Mouse (Mus musculus) kidney, embryonic 15.5 days (tissue): ENCODE data around the gene Nme3. TPM values are rescaled to one million over a fixed set of nuclear protein-coding genes. Genes with fewer than 3 reads are reported as not detected.

Experiments
- ATAC-seq: fragments of 200-750 bp; cut with Nextera tagmentation; replicated peaks from 2 replicates; pipeline ENCODE4 v1.8.0; 2017; ENCODE audit warnings: moderate TSS enrichment; ENCODE audit not compliant: low FRiP score
- H3K27ac ChIP-seq: fragments of 300-500 bp; sonication (generic); 2 replicates; pipeline ENCODE4 v1.5.1; 2015; ENCODE audit warnings: mild to moderate bottlenecking, inconsistent platforms
- H3K27me3 ChIP-seq: fragments of 300-500 bp; sonication (generic); 2 replicates; pipeline ENCODE4 v1.6.1; 2015; ENCODE audit warnings: inconsistent platforms
- H3K36me3 ChIP-seq: fragments of 300-500 bp; sonication (generic); 2 replicates; pipeline ENCODE4 v1.6.1; 2015; ENCODE audit warnings: inconsistent platforms
- H3K4me1 ChIP-seq: fragments of 300-500 bp; sonication (generic); 2 replicates; pipeline ENCODE4 v1.6.1; 2015; ENCODE audit warnings: inconsistent platforms
- H3K4me2 ChIP-seq: fragments of 300-500 bp; sonication (generic); 2 replicates; pipeline ENCODE4 v1.6.1; 2015; ENCODE audit warnings: moderate library complexity, mild to moderate bottlenecking, inconsistent platforms
- H3K4me3 ChIP-seq: fragments of 300-500 bp; sonication (generic); replicated peaks from 2 replicates; pipeline ENCODE4 v1.5.1; 2015; ENCODE audit warnings: mild to moderate bottlenecking, inconsistent platforms
- H3K9ac ChIP-seq: fragments of 300-500 bp; sonication (generic); 2 replicates; pipeline ENCODE4 v1.6.1; 2015; ENCODE audit warnings: mild to moderate bottlenecking, inconsistent platforms
- H3K9me3 ChIP-seq: fragments of 300-500 bp; sonication (generic); replicated peaks from 2 replicates; pipeline ENCODE4 v1.6.1; 2016; ENCODE audit warnings: inconsistent platforms
- WGBS: fragments of 180-500 bp; shearing (Covaris S2); methylation state at CpG from one replicate; pipeline ENCODE4 v1.1.7; 2015; ENCODE audit warnings: mixed read lengths; 5-methylcytosine and 5-hydroxymethylcytosine counted together
- polyA plus RNA-seq: library from polyadenylated mRNA; unstranded; fragments of >200 nt; fragmentation: Nextera tagmentation; extraction: Ambion mirVana; gene quantifications from 2 replicates; pipeline ENCODE4 v1.2.1, GENCODE M21; 2015

The Nme3 gene
- 77.2 and 80.0 TPM in 2 replicates for polyA plus RNA-seq

- peaks cover 41% of the 10 kb centered on the region for H3K4me1 ChIP-seq
- ATAC-seq = peak; percentile 82
- WGBS = 1% methylated on average over 50 of the region's 50 CpGs
- no peaks in the 10 kb centered on the region for H3K27me3 ChIP-seq
- H3K27ac ChIP-seq = peak within 1 kb of the TSS; percentile 91
- peak within 1 kb of the TSS; percentile 97 for H3K4me2 ChIP-seq
- no peaks in the 10 kb centered on the region for H3K9me3 ChIP-seq
- H3K9ac ChIP-seq = peak within 1 kb of the TSS; percentile 92
- H3K4me3 ChIP-seq = peak within 1 kb of the TSS; percentile 77
- H3K36me3 ChIP-seq = peaks cover 67% of the 10 kb centered on the region
Observed at GRCm38 (mm10) chr17:24896241-24896992, at the start of gene Nme3. Gene Nme3 (plus strand): TSS chr17:24896500.

GRCm38 (mm10) chr17:24847386-24847785, 48.9 kb upstream of the Nme3 start:
- no peak overlapping the region for H3K4me3 ChIP-seq
- WGBS = 91% methylated on average over 1 of the region's 1 CpGs
- no peaks in the 10 kb centered on the region for H3K36me3 ChIP-seq
- H3K27me3 ChIP-seq = peaks cover 25% of the 10 kb centered on the region
- no peak overlapping the region for H3K9ac ChIP-seq
- no peak overlapping the region for H3K4me2 ChIP-seq
- H3K27ac ChIP-seq = no peak overlapping the region
- H3K9me3 ChIP-seq = no peaks in the 10 kb centered on the region
- peaks cover 19% of the 10 kb centered on the region for H3K4me1 ChIP-seq
- no peak for ATAC-seq

- H3K9ac ChIP-seq = peak overlapping the region; percentile 1; the same call in 1 of the 2 replicates
- peak overlapping the region; percentile 99 for H3K27ac ChIP-seq
- peaks cover 19% of the 10 kb centered on the region for H3K4me1 ChIP-seq
- ATAC-seq = no peak
- H3K27me3 ChIP-seq = peaks cover 21% of the 10 kb centered on the region
- peak overlapping the region; percentile 87 for H3K4me3 ChIP-seq
- peak overlapping the region; percentile 93 for H3K4me2 ChIP-seq
- peaks cover 9% of the 10 kb centered on the region for H3K36me3 ChIP-seq
- no peaks in the 10 kb centered on the region for H3K9me3 ChIP-seq
Observed at GRCm38 (mm10) chr17:24848600-24849031, 47.7 kb upstream of the Nme3 start.

- peak; percentile 61 for ATAC-seq
- H3K4me1 ChIP-seq = peaks cover 19% of the 10 kb centered on the region
- under 1% methylated on average over 21 of the region's 21 CpGs for WGBS
- H3K4me2 ChIP-seq = peak overlapping the region; percentile 93
- peak overlapping the region; percentile 87 for H3K4me3 ChIP-seq
- peak overlapping the region; percentile 83 for H3K9ac ChIP-seq
- peaks cover 19% of the 10 kb centered on the region for H3K36me3 ChIP-seq
- no peaks in the 10 kb centered on the region for H3K9me3 ChIP-seq
- peaks cover 13% of the 10 kb centered on the region for H3K27me3 ChIP-seq
- peak overlapping the region; percentile 99 for H3K27ac ChIP-seq
Observed at GRCm38 (mm10) chr17:24849733-24850064, 46.6 kb upstream of the Nme3 start.

- Histone ChIP-seq H3K4me2 (peak within 1 kb of the TSS; percentile 93), H3K27ac (peak within 1 kb of the TSS; percentile 99), H3K36me3 (peaks cover 24% of the 10 kb centered on the region), H3K9ac (peak within 1 kb of the TSS; percentile 83), H3K9me3 (no peaks in the 10 kb centered on the region), H3K27me3 (peaks cover 8% of the 10 kb centered on the region; the same call in 1 of the 2 replicates), H3K4me3 (peak within 1 kb of the TSS; percentile 87), H3K4me1 (peaks cover 19% of the 10 kb centered on the region)
- ATAC-seq = peak; percentile 99
- WGBS = 0% methylated on average over 58 of the region's 58 CpGs
Observed at GRCm38 (mm10) chr17:24850065-24850772, 46.1 kb upstream of the Nme3 start, which contains the start of gene Fahd1. Gene Fahd1 (minus strand): TSS chr17:24850364.

- peaks cover 19% of the 10 kb centered on the region for H3K4me1 ChIP-seq
- H3K27me3 ChIP-seq = peaks cover 5% of the 10 kb centered on the region; the same call in 1 of the 2 replicates
- peak overlapping the region; percentile 68 for H3K9ac ChIP-seq
- no peak for ATAC-seq
- peaks cover 30% of the 10 kb centered on the region for H3K36me3 ChIP-seq
- WGBS = under 1% methylated on average over 20 of the region's 20 CpGs
- peak overlapping the region; percentile 99 for H3K27ac ChIP-seq
- peak overlapping the region; percentile 93 for H3K4me2 ChIP-seq
- no peaks in the 10 kb centered on the region for H3K9me3 ChIP-seq
- peak overlapping the region; percentile 87 for H3K4me3 ChIP-seq
Observed at GRCm38 (mm10) chr17:24850773-24851127, 45.5 kb upstream of the Nme3 start.

GRCm38 (mm10) chr17:24851381-24852125, 44.7 kb upstream of the Nme3 start:
- Histone ChIP-seq H3K4me2 (peak overlapping the region; percentile 93), H3K4me1 (peaks cover 19% of the 10 kb centered on the region), H3K9me3 (no peaks in the 10 kb centered on the region), H3K9ac (peak overlapping the region; percentile 68; the same call in 1 of the 2 replicates), H3K4me3 (peak overlapping the region; percentile 87), H3K36me3 (peaks cover 38% of the 10 kb centered on the region), H3K27ac (no peak overlapping the region), H3K27me3 (peaks cover 5% of the 10 kb centered on the region; the same call in 1 of the 2 replicates)
- ATAC-seq = no peak
- 65% methylated on average over 10 of the region's 10 CpGs for WGBS

GRCm38 (mm10) chr17:24855838-24856464, 40.3 kb upstream of the Nme3 start:
- Histone ChIP-seq H3K36me3 (peaks cover 70% of the 10 kb centered on the region), H3K4me2 (no peak overlapping the region), H3K9me3 (no peaks in the 10 kb centered on the region), H3K27ac (no peak overlapping the region), H3K9ac (no peak overlapping the region), H3K4me3 (no peak overlapping the region), H3K27me3 (peaks cover 5% of the 10 kb centered on the region; the same call in 1 of the 2 replicates), H3K4me1 (peaks cover 9% of the 10 kb centered on the region)
- no peak for ATAC-seq
- WGBS = 85% methylated on average over 3 of the region's 3 CpGs

- Histone ChIP-seq H3K4me2 (no peak overlapping the region), H3K36me3 (peaks cover 77% of the 10 kb centered on the region), H3K27ac (no peak overlapping the region), H3K9me3 (no peaks in the 10 kb centered on the region), H3K9ac (no peak overlapping the region), H3K4me1 (peaks cover 3% of the 10 kb centered on the region), H3K27me3 (peaks cover 2% of the 10 kb centered on the region; the same call in 1 of the 2 replicates), H3K4me3 (no peak overlapping the region)
- ATAC-seq = no peak
- WGBS = 90% methylated on average over 13 of the region's 13 CpGs
Observed at GRCm38 (mm10) chr17:24856589-24856988, 39.7 kb upstream of the Nme3 start.

GRCm38 (mm10) chr17:24857831-24858470, 38.3 kb upstream of the Nme3 start:
- no peak overlapping the region for H3K4me2 ChIP-seq
- no peak overlapping the region for H3K4me3 ChIP-seq
- no peak overlapping the region for H3K27ac ChIP-seq
- 84% methylated on average over 8 of the region's 8 CpGs for WGBS
- ATAC-seq = no peak
- H3K9me3 ChIP-seq = no peaks in the 10 kb centered on the region
- H3K4me1 ChIP-seq = no peaks in the 10 kb centered on the region
- no peak overlapping the region for H3K9ac ChIP-seq
- no peaks in the 10 kb centered on the region for H3K27me3 ChIP-seq
- H3K36me3 ChIP-seq = peaks cover 86% of the 10 kb centered on the region

GRCm38 (mm10) chr17:24858967-24859366, 37.3 kb upstream of the Nme3 start:
- Histone ChIP-seq H3K9me3 (no peaks in the 10 kb centered on the region), H3K4me1 (no peaks in the 10 kb centered on the region), H3K27me3 (no peaks in the 10 kb centered on the region), H3K9ac (no peak overlapping the region), H3K4me3 (no peak overlapping the region), H3K27ac (no peak overlapping the region), H3K4me2 (no peak overlapping the region), H3K36me3 (peaks cover 85% of the 10 kb centered on the region)
- ATAC-seq = 0 out of 2 replicates have a peak, but pooled peaks have one; percentile 66
- WGBS = 94% methylated on average over 6 of the region's 6 CpGs
